Mouse (Mus musculus) stomach, embryonic 16.5 days (tissue): Measurements from ENCODE around the gene Hdac4. TPM values are rescaled to one million over a fixed set of nuclear protein-coding genes. Genes with fewer than 3 reads are reported as not detected.

Experiments used
- ATAC-seq: fragments of 200-750 bp; cut with Nextera tagmentation; 2 replicates; pipeline ENCODE4 v1.8.0; 2017; ENCODE audit warnings: moderate number of reproducible peaks, moderate TSS enrichment; ENCODE audit not compliant: insufficient read depth, low FRiP score
- H3K27ac ChIP-seq: fragments of 300-500 bp; sonication (generic); 2 replicates; pipeline ENCODE4 v1.5.1; 2014; ENCODE audit warnings: low read length
- H3K27me3 ChIP-seq: fragments of 300-500 bp; sonication (generic); 2 replicates; pipeline ENCODE4 v1.6.1; 2014; ENCODE audit warnings: low read length, control low read depth, mixed read lengths; ENCODE audit not compliant: control insufficient read depth, insufficient read depth
- H3K36me3 ChIP-seq: fragments of 300-500 bp; sonication (generic); 2 replicates; pipeline ENCODE4 v1.6.1; 2014; ENCODE audit warnings: low read length; ENCODE audit not compliant: control insufficient read depth, insufficient read depth
- H3K4me1 ChIP-seq: fragments of 300-500 bp; sonication (generic); 2 replicates; pipeline ENCODE4 v1.6.1; 2014; ENCODE audit warnings: low read length, control low read depth, mixed read lengths; ENCODE audit not compliant: control insufficient read depth, insufficient read depth
- H3K4me2 ChIP-seq: fragments of 300-500 bp; sonication (generic); 2 replicates; pipeline ENCODE4 v1.6.1; 2014; ENCODE audit warnings: low read depth, low read length, mixed read lengths
- H3K4me3 ChIP-seq: fragments of 300-500 bp; sonication (generic); replicated peaks from 2 replicates; pipeline ENCODE4 v1.5.1; 2014; ENCODE audit warnings: mild to moderate bottlenecking, low read length
- H3K9ac ChIP-seq: fragments of 300-500 bp; sonication (generic); 2 replicates; pipeline ENCODE4 v1.6.1; 2014; ENCODE audit warnings: low read length
- H3K9me3 ChIP-seq: fragments of 300-500 bp; sonication (generic); replicated peaks from 2 replicates; pipeline ENCODE4 v1.6.1; 2016; ENCODE audit warnings: low read length, control low read depth; ENCODE audit not compliant: control insufficient read depth
- WGBS: fragments of 180-500 bp; shearing (Covaris S2); extraction: QIAGEN DNeasy Blood & Tissue Kit; methylation state at CpG from one replicate; pipeline ENCODE4 v1.1.7; 2014; 5-methylcytosine and 5-hydroxymethylcytosine counted together
- polyA plus RNA-seq: library from polyadenylated mRNA; unstranded; fragments of >200 nt; fragmentation: Nextera tagmentation; extraction: Ambion mirVana; gene quantifications from 2 replicates; pipeline ENCODE4 v1.2.1, GENCODE M21; 2015

Gene Hdac4
- polyA plus RNA-seq, 1 experiment from 2014 or later: 15.7 TPM

- Histone ChIP-seq H3K36me3 (peaks cover 6% of the 10 kb centered on the region; the same call in 1 of the 2 replicates), H3K4me3 (no peak overlapping the region), H3K27ac (no peak overlapping the region), H3K4me2 (no peak overlapping the region), H3K9ac (no peak overlapping the region), H3K4me1 (no peaks in the 10 kb centered on the region), H3K9me3 (no peaks in the 10 kb centered on the region), H3K27me3 (no peaks in the 10 kb centered on the region)
- WGBS: 91% methylated on average over 8 of the region's 8 CpGs
- ATAC-seq: no peak
Measured at GRCm38 (mm10) chr1:91933681-91934080, 261.8 kb downstream of the Hdac4 start.

- no peak for ATAC-seq
- Histone ChIP-seq H3K9ac (no peak overlapping the region), H3K4me3 (no peak overlapping the region), H3K36me3 (peaks cover 6% of the 10 kb centered on the region; the same call in 1 of the 2 replicates), H3K27ac (no peak overlapping the region), H3K27me3 (no peaks in the 10 kb centered on the region), H3K4me2 (no peak overlapping the region), H3K9me3 (no peaks in the 10 kb centered on the region), H3K4me1 (no peaks in the 10 kb centered on the region)
- WGBS: 89% methylated on average over 12 of the region's 12 CpGs
Measured at GRCm38 (mm10) chr1:91932221-91932620, 263.3 kb downstream of the Hdac4 start.

GRCm38 (mm10) chr1:91931786-91932185, 263.7 kb downstream of the Hdac4 start:
- no peak overlapping the region for H3K4me2 ChIP-seq
- H3K27ac ChIP-seq: no peak overlapping the region
- H3K4me3 ChIP-seq: no peak overlapping the region
- H3K36me3 ChIP-seq: peaks cover 6% of the 10 kb centered on the region; the same call in 1 of the 2 replicates
- ATAC-seq: no peak
- no peak overlapping the region for H3K9ac ChIP-seq
- no peaks in the 10 kb centered on the region for H3K9me3 ChIP-seq
- H3K4me1 ChIP-seq: no peaks in the 10 kb centered on the region
- no peaks in the 10 kb centered on the region for H3K27me3 ChIP-seq
- WGBS: 78% methylated on average over 3 of the region's 3 CpGs

- Histone ChIP-seq H3K9ac (no peak overlapping the region), H3K27me3 (no peaks in the 10 kb centered on the region), H3K9me3 (no peaks in the 10 kb centered on the region), H3K4me1 (no peaks in the 10 kb centered on the region), H3K27ac (no peak overlapping the region), H3K4me3 (no peak overlapping the region), H3K4me2 (no peak overlapping the region), H3K36me3 (peaks cover 6% of the 10 kb centered on the region; the same call in 1 of the 2 replicates)
- 91% methylated on average over 10 of the region's 10 CpGs for WGBS
- ATAC-seq: no peak
Measured at GRCm38 (mm10) chr1:91931196-91931595, 264.3 kb downstream of the Hdac4 start.

- Histone ChIP-seq H3K27ac (no peak overlapping the region), H3K9me3 (no peaks in the 10 kb centered on the region), H3K4me1 (no peaks in the 10 kb centered on the region), H3K27me3 (no peaks in the 10 kb centered on the region), H3K9ac (no peak overlapping the region), H3K4me3 (no peak overlapping the region), H3K36me3 (0 out of 2 replicates have a peak, but pooled peaks cover 4% of the 10 kb centered on the region), H3K4me2 (no peak overlapping the region)
- ATAC-seq: no peak
- WGBS: 84% methylated on average over 13 of the region's 13 CpGs
Measured at GRCm38 (mm10) chr1:91929051-91929450, 266.4 kb downstream of the Hdac4 start.

- no peak overlapping the region for H3K4me2 ChIP-seq
- WGBS: 73% methylated on average over 10 of the region's 10 CpGs
- ATAC-seq: no peak
- H3K27me3 ChIP-seq: no peaks in the 10 kb centered on the region
- H3K9me3 ChIP-seq: no peaks in the 10 kb centered on the region
- H3K4me3 ChIP-seq: no peak overlapping the region
- H3K36me3 ChIP-seq: no peaks in the 10 kb centered on the region
- no peak overlapping the region for H3K27ac ChIP-seq
- no peaks in the 10 kb centered on the region for H3K4me1 ChIP-seq
- no peak overlapping the region for H3K9ac ChIP-seq
Measured at GRCm38 (mm10) chr1:91927536-91928315, 267.8 kb downstream of the Hdac4 start.

GRCm38 (mm10) chr1:91923567-91923966, 271.9 kb downstream of the Hdac4 start:
- 95% methylated on average over 9 of the region's 9 CpGs for WGBS
- H3K9ac ChIP-seq: no peak overlapping the region
- ATAC-seq: no peak

GRCm38 (mm10) chr1:91922235-91923152, 273.0 kb downstream of the Hdac4 start:
- H3K27me3 ChIP-seq: no peaks in the 10 kb centered on the region
- ATAC-seq: no peak
- H3K9me3 ChIP-seq: no peaks in the 10 kb centered on the region
- H3K27ac ChIP-seq: no peak overlapping the region
- 74% methylated on average over 7 of the region's 7 CpGs for WGBS
- no peak overlapping the region for H3K4me3 ChIP-seq
- no peaks in the 10 kb centered on the region for H3K36me3 ChIP-seq
- H3K4me1 ChIP-seq: peaks cover 15% of the 10 kb centered on the region; the same call in 1 of the 2 replicates
- H3K4me2 ChIP-seq: no peak overlapping the region
- no peak overlapping the region for H3K9ac ChIP-seq

More at GRCm38 (mm10) chr1:91923567-91923966, 271.9 kb downstream of the Hdac4 start:
- Histone ChIP-seq H3K27ac (no peak overlapping the region), H3K9me3 (no peaks in the 10 kb centered on the region), H3K4me2 (no peak overlapping the region), H3K4me1 (peaks cover 15% of the 10 kb centered on the region; the same call in 1 of the 2 replicates), H3K4me3 (no peak overlapping the region), H3K36me3 (no peaks in the 10 kb centered on the region), H3K27me3 (no peaks in the 10 kb centered on the region)

- Histone ChIP-seq H3K27ac (no peak overlapping the region), H3K4me2 (no peak overlapping the region)
- ATAC-seq: no peak
Measured at GRCm38 (mm10) chr1:91921702-91922101, 273.8 kb downstream of the Hdac4 start.

More at GRCm38 (mm10) chr1:91921702-91922101, 273.8 kb downstream of the Hdac4 start:
- no peaks in the 10 kb centered on the region for H3K9me3 ChIP-seq
- H3K9ac ChIP-seq: no peak overlapping the region
- H3K27me3 ChIP-seq: no peaks in the 10 kb centered on the region
- H3K36me3 ChIP-seq: no peaks in the 10 kb centered on the region
- peaks cover 20% of the 10 kb centered on the region for H3K4me1 ChIP-seq
- H3K4me3 ChIP-seq: no peak overlapping the region
- 72% methylated on average over 4 of the region's 4 CpGs for WGBS
